Comparison of ENCODE assay signal across 21 mouse cellular contexts in the genomic region with DNA sequence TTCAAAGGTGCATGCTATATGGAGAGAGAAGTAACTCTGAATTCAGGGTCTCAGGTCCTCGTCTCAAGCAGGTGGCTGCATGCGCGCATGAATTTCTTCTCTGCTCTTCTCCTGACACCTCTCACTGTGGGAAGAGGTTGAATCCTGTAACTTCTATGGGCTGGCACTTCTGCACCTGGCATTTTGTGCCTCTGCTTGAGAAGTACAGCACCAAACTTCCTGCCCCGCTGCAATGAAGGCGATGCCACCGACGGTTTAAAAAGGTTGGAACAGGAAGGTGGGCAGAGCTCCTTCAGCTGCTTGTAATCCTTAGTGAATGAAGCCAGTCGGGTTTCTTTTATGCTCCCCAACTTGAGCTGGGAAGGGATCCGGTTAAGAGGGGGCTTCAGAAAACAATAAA.
DNase-seq lines count a peak whose midpoint lies in the region; TF ChIP-seq lines count a peak whose summit lies in the region.
"Had no signal": no experiment of that assay in that cellular context is flagged by ENCODE, and none has a peak within 500 bp of the region (broad histone marks: within the 10 kb centered on the region; RNA-seq: fewer than 3 reads in every experiment).

No protein-coding gene starts in this region.

- H3K27me3 ChIP-seq in cerebellum, adult 2 months (ENCODE audit: control insufficient read depth, insufficient read depth, low read length), result no peaks in the 10 kb centered on the region
- H3K27me3 ChIP-seq: forebrain, embryonic 13.5 days; heart, embryonic 12.5 days; heart, embryonic 15.5 days had no signal

- H3K27ac ChIP-seq in cerebellum, adult 2 months (ENCODE audit: insufficient read depth, low read length), result no peak overlapping the region
- H3K27ac ChIP-seq in left cerebral cortex, adult 2 months, result no peak overlapping the region
- H3K27ac ChIP-seq: forebrain, embryonic 10.5 days; forebrain, embryonic 13.5 days; heart, embryonic 15.5 days; hindbrain, embryonic 10.5 days; hindbrain, embryonic 13.5 days had no signal

- TF ChIP-seq POLR2A in cerebellum, adult 2 months (IDR thresholded peaks at IDR 0.05; ENCODE audit: borderline replicate concordance, insufficient read depth, low read length), result no peak

- no peak for TF ChIP-seq CTCF in cerebellum, adult 2 months (IDR thresholded peaks at IDR 0.05; ENCODE audit: borderline replicate concordance, insufficient read depth, low read depth, low read length)
- no peak for TF ChIP-seq CTCF in left cerebral cortex, adult 2 months (IDR thresholded peaks at IDR 0.05)

- intact Hi-C loops in left cerebral cortex, adult 2 months (cut with DNase I), result loop anchor here (5.0 to 10.0 kb wide), 3 partner anchors 143 to 1541 kb away; no protein-coding TSS in a partner anchor

- 86% methylated on average over 9 of the region's 9 CpGs for WGBS in cerebellum, adult 2 months

- no peak overlapping the region for H3K4me3 ChIP-seq in cerebellum, adult 2 months (replicated peaks; ENCODE audit: insufficient read depth, low read depth, low read length)
- H3K4me3 ChIP-seq in left cerebral cortex, adult 2 months, result no peak overlapping the region
- H3K4me3 ChIP-seq: forebrain, embryonic 10.5 days; forebrain, embryonic 13.5 days; heart, embryonic 12.5 days; heart, embryonic 15.5 days; hindbrain, embryonic 10.5 days; hindbrain, embryonic 13.5 days had no signal

- peaks cover 12% of the 10 kb centered on the region for H3K4me1 ChIP-seq in cerebellum, adult 2 months (ENCODE audit: control insufficient read depth, insufficient read depth, low read length)

- peak; percentile 24 to 41 for DNase-seq in thymus, adult 18-20 months
- DNase-seq in thymus, postnatal 0 days (ENCODE audit: low spot score), result peak; percentile 60
- DNase-seq in thymus, postnatal 25 days, result peak; percentile 54
- no peak for DNase-seq in cerebellum, adult 2 months
- no peak for DNase-seq in left cerebral cortex, adult 2 months (ENCODE audit: extremely low spot score in 1 of 2, low spot score in 2 of 2)
- no peak for DNase-seq in cerebellum, adult 9-10 months
- DNase-seq: adrenal gland, adult 2 months; adrenal gland, postnatal 14 days; cerebellum, adult 11 months; cerebellum, adult 8-10 months; cerebellum, postnatal 14 days; gastrocnemius, postnatal 10 days; gastrocnemius, postnatal 36 days; heart, postnatal 10 days; heart, postnatal 36 days had no signal

Comparison
In these comparisons a context has a peak if more than half of its experiments do, and no peak if none do; other contexts are left out.
1. DNase-seq: peak in thymus, adult 18-20 months (2 of 2), thymus, postnatal 0 days (single experiment) and thymus, postnatal 25 days (single experiment); none in cerebellum, adult 2 months (0 of 2), left cerebral cortex, adult 2 months (0 of 2) and cerebellum, adult 9-10 months (single experiment).